Mouse (Mus musculus) stomach, embryonic 15.5 days (tissue): ENCODE data around the gene Akr1b10. TPM values are rescaled to one million over a fixed set of nuclear protein-coding genes. Genes with fewer than 3 reads are reported as not detected.
"Not testable (repeated sequence)": the region's sequence is repeated elsewhere in the genome, so short reads cannot be mapped to it uniquely, and the experiment has no call there.

ENCODE experiments used
- ATAC-seq: fragments of 200-750 bp; cut with Nextera tagmentation; 2 replicates; pipeline ENCODE4 v1.8.0; 2017; ENCODE audit warnings: low read depth, moderate number of reproducible peaks, moderate TSS enrichment; ENCODE audit not compliant: insufficient read depth, low FRiP score
- H3K27ac ChIP-seq: fragments of 300-500 bp; sonication (generic); 2 replicates; pipeline ENCODE4 v1.5.1; 2015; ENCODE audit warnings: mild to moderate bottlenecking, inconsistent platforms
- H3K27me3 ChIP-seq: fragments of 300-500 bp; sonication (generic); replicated peaks from 2 replicates; pipeline ENCODE4 v1.6.1; 2015; ENCODE audit warnings: inconsistent platforms
- H3K36me3 ChIP-seq: fragments of 300-500 bp; sonication (generic); 2 replicates; pipeline ENCODE4 v1.6.1; 2015; ENCODE audit warnings: inconsistent platforms
- H3K4me1 ChIP-seq: fragments of 300-500 bp; sonication (generic); 2 replicates; pipeline ENCODE4 v1.6.1; 2015; ENCODE audit warnings: inconsistent platforms
- H3K4me2 ChIP-seq: fragments of 300-500 bp; sonication (generic); 2 replicates; pipeline ENCODE4 v1.6.1; 2015; ENCODE audit warnings: mild to moderate bottlenecking, inconsistent platforms
- H3K4me3 ChIP-seq: fragments of 300-500 bp; sonication (generic); replicated peaks from 2 replicates; pipeline ENCODE4 v1.5.1; 2015; ENCODE audit warnings: inconsistent platforms
- H3K9ac ChIP-seq: fragments of 300-500 bp; sonication (generic); 2 replicates; pipeline ENCODE4 v1.6.1; 2015; ENCODE audit warnings: inconsistent platforms
- H3K9me3 ChIP-seq: fragments of 300-500 bp; sonication (generic); 2 replicates; pipeline ENCODE4 v1.6.1; 2016; ENCODE audit warnings: inconsistent platforms
- WGBS: fragments of 180-500 bp; shearing (Covaris S2); methylation state at CpG from one replicate; pipeline ENCODE4 v1.1.7; 2015; 5-methylcytosine and 5-hydroxymethylcytosine counted together
- polyA plus RNA-seq: library from polyadenylated mRNA; unstranded; fragments of >200 nt; fragmentation: Nextera tagmentation; extraction: Ambion mirVana; gene quantifications from 2 replicates; pipeline ENCODE4 v1.2.1, GENCODE M21; 2015

The Akr1b10 gene
- polyA plus RNA-seq, 1 experiment from 2014 or later = 18.5 TPM

- Histone ChIP-seq H3K36me3 (no peaks in the 10 kb centered on the region), H3K4me1 (peaks cover 9% of the 10 kb centered on the region; the same call in 1 of the 2 replicates), H3K27ac (no peak overlapping the region), H3K9ac (no peak overlapping the region), H3K4me3 (no peak overlapping the region), H3K27me3 (no peaks in the 10 kb centered on the region), H3K9me3 (no peaks in the 10 kb centered on the region), H3K4me2 (no peak overlapping the region)
- 89% methylated on average over 3 of the region's 3 CpGs for WGBS
- ATAC-seq = no peak
Measured at GRCm38 (mm10) chr6:34352401-34352800, 31.6 kb upstream of the Akr1b10 start.

- H3K9me3 ChIP-seq = no peaks in the 10 kb centered on the region
- H3K9ac ChIP-seq = no peak within 1 kb of the TSS
- H3K4me3 ChIP-seq = peak within 1 kb of the TSS; percentile 29
- peak within 1 kb of the TSS; percentile 49 for H3K4me2 ChIP-seq
- 11% methylated on average over 16 of the region's 16 CpGs for WGBS
- no peak within 1 kb of the TSS; the same call in 1 of the 2 replicates for H3K27ac ChIP-seq
- H3K36me3 ChIP-seq = no peaks in the 10 kb centered on the region
- no peak for ATAC-seq
- H3K27me3 ChIP-seq = no peaks in the 10 kb centered on the region
- peaks cover 9% of the 10 kb centered on the region; the same call in 1 of the 2 replicates for H3K4me1 ChIP-seq
Measured at GRCm38 (mm10) chr6:34353658-34354353, 30.2 kb upstream of the Akr1b10 start, which contains the start of gene Akr1b8. Akr1b8 (plus strand) TSS chr6:34354119.

- H3K36me3 ChIP-seq = no peaks in the 10 kb centered on the region
- H3K27me3 ChIP-seq = no peaks in the 10 kb centered on the region
- 63% methylated on average over 8 of the region's 8 CpGs for WGBS
- peaks cover 9% of the 10 kb centered on the region; the same call in 1 of the 2 replicates for H3K4me1 ChIP-seq
- no peak overlapping the region for H3K9ac ChIP-seq
- ATAC-seq = no peak
- no peak overlapping the region for H3K27ac ChIP-seq
- no peaks in the 10 kb centered on the region for H3K9me3 ChIP-seq
- H3K4me3 ChIP-seq = no peak overlapping the region
- peak overlapping the region; percentile 49 for H3K4me2 ChIP-seq
Measured at GRCm38 (mm10) chr6:34354354-34355348, 29.4 kb upstream of the Akr1b10 start.

- H3K9me3 ChIP-seq = no peaks in the 10 kb centered on the region
- H3K27ac ChIP-seq = no peak overlapping the region
- H3K4me2 ChIP-seq = no peak overlapping the region
- H3K9ac ChIP-seq = no peak overlapping the region
- no peaks in the 10 kb centered on the region for H3K36me3 ChIP-seq
- no peaks in the 10 kb centered on the region for H3K27me3 ChIP-seq
- no peak overlapping the region for H3K4me3 ChIP-seq
- no peak for ATAC-seq
- peaks cover 9% of the 10 kb centered on the region; the same call in 1 of the 2 replicates for H3K4me1 ChIP-seq
- WGBS = 62% methylated on average over 6 of the region's 6 CpGs
Measured at GRCm38 (mm10) chr6:34355349-34355747, 28.7 kb upstream of the Akr1b10 start.

- Histone ChIP-seq H3K9me3 (no peaks in the 10 kb centered on the region), H3K27me3 (no peaks in the 10 kb centered on the region), H3K36me3 (no peaks in the 10 kb centered on the region), H3K4me3 (no peak overlapping the region), H3K9ac (no peak overlapping the region), H3K4me2 (no peak overlapping the region), H3K4me1 (peaks cover 9% of the 10 kb centered on the region; the same call in 1 of the 2 replicates), H3K27ac (no peak overlapping the region)
- ATAC-seq = no peak
- 85% methylated on average over 9 of the region's 9 CpGs for WGBS
Measured at GRCm38 (mm10) chr6:34355841-34356240, 28.2 kb upstream of the Akr1b10 start.

- Histone ChIP-seq H3K4me2 (no peak overlapping the region), H3K36me3 (no peaks in the 10 kb centered on the region), H3K4me1 (no peaks in the 10 kb centered on the region), H3K9me3 (no peaks in the 10 kb centered on the region), H3K4me3 (no peak overlapping the region), H3K27me3 (no peaks in the 10 kb centered on the region), H3K9ac (no peak overlapping the region), H3K27ac (no peak overlapping the region)
- 82% methylated on average over 12 of the region's 12 CpGs for WGBS
- no peak for ATAC-seq
Measured at GRCm38 (mm10) chr6:34364217-34365136, 19.5 kb upstream of the Akr1b10 start.

- no peak for ATAC-seq
Measured at GRCm38 (mm10) chr6:34367998-34368397, 16.0 kb upstream of the Akr1b10 start.

GRCm38 (mm10) chr6:34370081-34370480 is 13.9 kb upstream of the Akr1b10 start:
- WGBS = 77% methylated on average over 8 of the region's 8 CpGs
- H3K4me3 ChIP-seq = no peak overlapping the region
- no peak overlapping the region for H3K4me2 ChIP-seq
- H3K4me1 ChIP-seq = no peaks in the 10 kb centered on the region
- H3K36me3 ChIP-seq = no peaks in the 10 kb centered on the region
- no peak overlapping the region for H3K27ac ChIP-seq
- no peak overlapping the region for H3K9ac ChIP-seq
- H3K27me3 ChIP-seq = no peaks in the 10 kb centered on the region
- ATAC-seq = no peak
- H3K9me3 ChIP-seq = no peaks in the 10 kb centered on the region

More at GRCm38 (mm10) chr6:34367998-34368397, 16.0 kb upstream of the Akr1b10 start:
- no peaks in the 10 kb centered on the region for H3K27me3 ChIP-seq
- H3K9ac ChIP-seq = no peak overlapping the region
- no peaks in the 10 kb centered on the region for H3K36me3 ChIP-seq
- no peaks in the 10 kb centered on the region for H3K4me1 ChIP-seq
- H3K27ac ChIP-seq = no peak overlapping the region
- H3K4me3 ChIP-seq = no peak overlapping the region
- no peaks in the 10 kb centered on the region for H3K9me3 ChIP-seq
- no peak overlapping the region for H3K4me2 ChIP-seq
- 71% methylated on average over 9 of the region's 9 CpGs for WGBS

GRCm38 (mm10) chr6:34371700-34372351 is 12.2 kb upstream of the Akr1b10 start:
- no peak overlapping the region for H3K9ac ChIP-seq
- no peak for ATAC-seq

GRCm38 (mm10) chr6:34373841-34374240 is 10.2 kb upstream of the Akr1b10 start:
- no peak overlapping the region for H3K9ac ChIP-seq
- H3K4me3 ChIP-seq = no peak overlapping the region
- H3K27me3 ChIP-seq = no peaks in the 10 kb centered on the region
- H3K4me1 ChIP-seq = no peaks in the 10 kb centered on the region
- no peaks in the 10 kb centered on the region for H3K9me3 ChIP-seq
- no peaks in the 10 kb centered on the region for H3K36me3 ChIP-seq
- H3K27ac ChIP-seq = no peak overlapping the region
- ATAC-seq = no peak
- no peak overlapping the region for H3K4me2 ChIP-seq
- WGBS = 81% methylated on average over 7 of the region's 7 CpGs

More at GRCm38 (mm10) chr6:34371700-34372351, 12.2 kb upstream of the Akr1b10 start:
- Histone ChIP-seq H3K27me3 (no peaks in the 10 kb centered on the region), H3K27ac (no peak overlapping the region), H3K36me3 (no peaks in the 10 kb centered on the region), H3K4me1 (no peaks in the 10 kb centered on the region), H3K4me3 (no peak overlapping the region), H3K4me2 (peak overlapping the region; percentile 38), H3K9me3 (no peaks in the 10 kb centered on the region)
- WGBS = 22% methylated on average over 18 of the region's 18 CpGs

GRCm38 (mm10) chr6:34375888-34376287 is 8.1 kb upstream of the Akr1b10 start:
- WGBS = 78% methylated on average over 5 of the region's 5 CpGs
- ATAC-seq, H3K4me1 ChIP-seq, H3K27me3 ChIP-seq, H3K9ac ChIP-seq, H3K27ac ChIP-seq, H3K36me3 ChIP-seq, H3K9me3 ChIP-seq, H3K4me3 ChIP-seq, H3K4me2 ChIP-seq: not testable (repeated sequence)
